Mouse (Mus musculus) bone marrow, adult 2 months (tissue): ENCODE results near the gene Auts2.

Source experiments
- CTCF ChIP-seq: fragments of 200-500 bp; IDR thresholded peaks from 2 replicates; pipeline ENCODE4 v1.5.1; 2011; ENCODE audit warnings: low read length, control low read depth; ENCODE audit not compliant: control insufficient read depth, insufficient read depth
- POLR2A ChIP-seq: fragments of 200-500 bp; IDR thresholded peaks from 2 replicates; pipeline ENCODE4 v1.6.1; 2011; ENCODE audit warnings: low read depth, mild to moderate bottlenecking, control low read depth, low read length, borderline replicate concordance; ENCODE audit not compliant: control insufficient read depth

- no peak for TF ChIP-seq CTCF
- TF ChIP-seq POLR2A: no peak
Observed at GRCm38 (mm10) chr5:132283741-132284140, 259.4 kb downstream of the Auts2 start.
